Mouse (Mus musculus) liver, embryonic 14.5 days (tissue): ENCODE measurements around the gene Mrpl14. TPM values are rescaled to one million over a fixed set of nuclear protein-coding genes. Genes with fewer than 3 reads are reported as not detected.

Source experiments
- ATAC-seq: fragments of 200-750 bp; cut with Nextera tagmentation; 2 replicates; pipeline ENCODE4 v1.8.0; 2017; ENCODE audit warnings: moderate number of reproducible peaks, mild to moderate bottlenecking, moderate library complexity; ENCODE audit not compliant: insufficient read depth
- DNase-seq, 3 experiments: peaks; one replicate each; pipeline ENCODE4 v3.0.0-alpha.2; 2012 to 2013; ENCODE audit warnings: low read depth in 3 of 3, low spot score in 3 of 3
- H3K27ac ChIP-seq: fragments of 300-500 bp; sonication (generic); 2 replicates; pipeline ENCODE4 v1.5.1; 2014; ENCODE audit warnings: moderate library complexity, mild to moderate bottlenecking, control low read depth, inconsistent platforms
- H3K27me3 ChIP-seq: fragments of 300-500 bp; sonication (generic); 2 replicates; pipeline ENCODE4 v1.6.1; 2014; ENCODE audit warnings: mild to moderate bottlenecking, low read length, moderate library complexity; ENCODE audit not compliant: control insufficient read depth, insufficient read depth
- H3K36me3 ChIP-seq: fragments of 300-500 bp; sonication (generic); replicated peaks from 2 replicates; pipeline ENCODE4 v1.6.1; 2014; ENCODE audit warnings: low read depth; ENCODE audit not compliant: control insufficient read depth, insufficient read depth
- H3K4me1 ChIP-seq, 2 experiments: fragments of 200-500 bp in 1 of 2; fragments of 300-500 bp in 1 of 2; sonication (generic) in 1 of 2; replicated peaks; 2 replicates each; pipeline ENCODE4 v1.6.1; 2012 to 2014; ENCODE audit warnings: antibody characterized with exemption in 1 of 2, inconsistent platforms in 1 of 2, low read length in 1 of 2; ENCODE audit not compliant: control insufficient read depth in 2 of 2, insufficient read depth in 2 of 2
- H3K4me2 ChIP-seq: fragments of 300-500 bp; sonication (generic); 2 replicates; pipeline ENCODE4 v1.6.1; 2014; ENCODE audit warnings: low read depth, mild to moderate bottlenecking, control low read depth, moderate library complexity
- H3K4me3 ChIP-seq, 2 experiments: fragments of 200-500 bp in 1 of 2; fragments of 300-500 bp in 1 of 2; sonication (generic) in 1 of 2; 2 replicates each; pipeline ENCODE4 v1.5.1; 2012 to 2014; ENCODE audit warnings: low read depth in 2 of 2, low read length in 2 of 2, mild to moderate bottlenecking in 2 of 2, control low read depth in 1 of 2, inconsistent platforms in 1 of 2, moderate library complexity in 1 of 2; ENCODE audit not compliant: insufficient read depth in 1 of 2
- H3K9ac ChIP-seq: fragments of 300-500 bp; sonication (generic); replicated peaks from 2 replicates; pipeline ENCODE4 v1.6.1; 2014; ENCODE audit warnings: mild to moderate bottlenecking, control low read depth, moderate library complexity
- H3K9me3 ChIP-seq: fragments of 300-500 bp; sonication (generic); 2 replicates; pipeline ENCODE4 v1.6.1; 2016; ENCODE audit warnings: low read length, mixed read lengths; ENCODE audit not compliant: control insufficient read depth
- CTCF ChIP-seq: IDR thresholded peaks from 2 replicates; pipeline ENCODE4 v1.5.1; 2016; ENCODE audit warnings: antibody characterized with exemption, low read depth, control low read depth
- EP300 ChIP-seq: IDR thresholded peaks from 2 replicates; pipeline ENCODE4 v1.6.1; 2016; ENCODE audit warnings: antibody characterized with exemption, low read depth
- WGBS: fragments of 180-500 bp; shearing (Covaris S2); extraction: QIAGEN DNeasy Blood & Tissue Kit; methylation state at CpG from one replicate; pipeline ENCODE4 v1.1.7; 2014; ENCODE audit not compliant: insufficient replicate concordance; 5-methylcytosine and 5-hydroxymethylcytosine counted together
- polyA plus RNA-seq, 2 experiments: library from polyadenylated mRNA; depleted of rRNA in 1 of 2; stranded (reverse) in 1 of 2; unstranded in 1 of 2; fragments of >200 nt; fragmentation: Nextera tagmentation in 1 of 2; extraction: Ambion mirVana in 1 of 2; gene quantifications; 2 replicates each; pipeline versions ENCODE4 v1.2.1 to v1.2.3; 2012 to 2014

The Mrpl14 gene
- polyA plus RNA-seq (2012; rRNA removed) (60.8 and 82.6 TPM in 2 replicates), polyA plus RNA-seq (2014; fragmentation: Nextera tagmentation; extraction: Ambion mirVana) (142 and 148 TPM in 2 replicates)

DNA sequence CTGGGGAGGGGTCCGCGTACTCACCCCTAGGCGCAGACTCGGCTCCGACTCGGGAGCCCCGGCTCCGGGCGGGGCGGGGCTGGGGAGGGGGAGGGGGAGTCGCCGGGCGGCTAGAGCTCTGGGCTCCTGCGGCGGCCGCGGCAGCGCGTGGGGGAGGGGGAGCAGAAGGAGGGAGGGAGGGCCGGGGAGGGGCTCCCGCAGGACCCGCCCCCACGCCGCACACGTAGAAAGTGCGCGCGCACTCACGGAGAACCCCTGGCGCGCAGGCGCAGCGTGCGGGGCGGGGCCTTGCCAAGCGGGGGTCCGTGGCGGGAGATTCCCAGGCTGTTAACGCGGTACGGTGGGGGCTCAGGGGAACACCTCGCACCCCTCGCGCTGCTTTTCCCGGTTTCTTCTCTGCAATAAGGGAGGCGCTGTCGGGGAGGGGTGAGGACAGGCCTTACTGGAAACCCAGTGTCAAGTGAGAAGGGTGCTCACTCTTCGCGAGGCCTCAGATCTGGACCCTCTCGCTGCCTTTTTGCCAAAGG is at the start of gene Mrpl14:
Gene Mrpl14, plus strand, starts transcription at position 230 of the 527 bp plus-strand sequence.
- peak within 1 kb of the TSS; percentile 92 for H3K9ac ChIP-seq
- no peak for TF ChIP-seq CTCF
- H3K9me3 ChIP-seq = no peaks in the 10 kb centered on the region
- H3K36me3 ChIP-seq = no peaks in the 10 kb centered on the region
- 1% methylated on average over 43 of the region's 50 CpGs for WGBS
- H3K27me3 ChIP-seq = no peaks in the 10 kb centered on the region
- peak; percentile 85 for ATAC-seq
- H3K4me1 ChIP-seq = peaks cover 10 to 14% of the 10 kb centered on the region in 2 experiments
- H3K4me2 ChIP-seq = peak within 1 kb of the TSS; percentile 82
- DNase-seq = peak; percentile 80 to 82 (median 80)
- peak within 1 kb of the TSS; percentile 81 to 98 for H3K4me3 ChIP-seq
- H3K27ac ChIP-seq = peak within 1 kb of the TSS; percentile 47

DNA sequence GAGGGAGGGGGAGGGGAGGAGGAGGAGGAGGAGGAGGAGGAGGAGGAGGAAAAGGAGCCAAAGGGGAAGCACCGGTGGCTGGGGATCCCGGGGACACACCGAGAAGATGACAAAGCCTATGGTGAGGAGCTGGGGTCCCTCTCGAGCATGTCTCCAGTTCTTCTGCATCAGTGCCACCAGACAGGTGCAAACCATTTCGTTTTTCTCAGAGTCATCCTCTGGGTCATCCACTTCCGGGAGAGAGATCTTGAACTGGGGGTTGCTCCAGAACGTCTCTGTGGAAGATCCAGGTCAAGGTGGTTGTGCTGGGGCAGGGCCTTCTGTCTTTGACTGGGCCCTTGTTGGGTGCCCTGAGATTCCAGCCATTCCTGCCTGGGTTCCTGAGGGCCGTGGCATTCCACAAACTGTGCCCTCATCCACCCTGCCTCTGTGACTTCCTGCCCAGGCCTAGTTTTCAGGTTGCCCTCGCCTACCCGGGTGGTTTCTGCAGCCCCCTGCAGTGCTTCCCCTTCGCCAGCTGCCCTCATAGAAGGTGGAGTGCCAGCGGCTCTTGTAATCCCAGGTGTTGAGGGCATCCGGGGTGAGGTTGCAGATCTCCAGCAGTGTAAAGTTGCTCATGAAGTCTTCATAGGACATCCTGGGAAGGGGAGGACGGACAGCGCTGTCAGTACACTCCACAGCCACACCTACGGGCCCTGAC is 47.4 kb upstream of the Mrpl14 start:
- Histone ChIP-seq H3K36me3 (no peaks in the 10 kb centered on the region), H3K9me3 (no peaks in the 10 kb centered on the region), H3K4me2 (no peak overlapping the region), H3K4me3 (no peak overlapping the region), H3K4me1 (no peaks in the 10 kb centered on the region), H3K27ac (no peak overlapping the region), H3K9ac (no peak overlapping the region), H3K27me3 (no peaks in the 10 kb centered on the region)
- no peak for TF ChIP-seq CTCF
- no peak for TF ChIP-seq EP300
- no peak for DNase-seq
- no peak for ATAC-seq
- WGBS = 54% methylated on average over 16 of the region's 16 CpGs

DNA sequence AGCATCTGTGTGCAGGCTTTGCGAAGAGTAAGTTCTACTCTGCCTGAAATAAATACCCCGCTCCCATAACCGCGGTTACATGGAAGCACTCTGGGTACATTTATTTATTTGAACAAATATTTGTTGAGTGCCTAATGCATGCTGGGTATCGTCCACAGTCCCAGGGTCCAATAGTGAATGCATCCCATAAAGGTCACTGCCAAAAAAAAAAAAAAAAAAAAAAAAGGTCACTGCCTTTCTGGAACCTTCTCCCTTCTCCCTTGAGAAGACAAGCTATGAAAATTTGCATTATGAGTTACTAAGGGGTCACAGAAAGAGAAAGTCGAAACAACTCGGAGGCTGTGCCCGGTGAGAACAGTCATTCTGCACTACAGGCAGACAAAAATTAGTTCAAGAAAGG is 44.1 kb upstream of the Mrpl14 start:
- Histone ChIP-seq H3K4me3 (no peak overlapping the region), H3K4me1 (no peaks in the 10 kb centered on the region), H3K36me3 (no peaks in the 10 kb centered on the region), H3K27ac (no peak overlapping the region), H3K9ac (no peak overlapping the region), H3K4me2 (no peak overlapping the region), H3K27me3 (no peaks in the 10 kb centered on the region), H3K9me3 (no peaks in the 10 kb centered on the region)
- 74% methylated on average over 8 of the region's 8 CpGs for WGBS
- TF ChIP-seq EP300 (no peak), CTCF (no peak)
- no peak for ATAC-seq
- no peak for DNase-seq

DNA sequence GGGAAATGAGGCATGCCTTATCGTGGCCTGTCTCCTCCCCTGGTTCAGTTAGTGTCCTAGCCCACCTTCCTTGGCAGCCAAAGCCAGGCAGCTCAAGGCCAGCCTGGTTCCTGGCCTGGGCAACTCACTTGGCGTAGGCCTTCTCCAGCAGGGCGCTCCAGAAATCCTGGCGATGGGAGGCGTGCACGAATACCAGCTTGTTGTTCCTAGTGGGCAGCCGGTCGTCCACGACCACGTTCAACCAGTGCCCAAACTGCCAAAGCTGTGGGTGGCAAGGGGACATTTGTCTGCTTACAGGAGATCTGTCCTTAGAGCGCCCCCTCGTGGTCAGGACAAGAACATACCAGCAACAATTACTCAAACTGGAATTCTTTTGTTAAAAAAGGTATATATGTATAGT is 43.4 kb upstream of the Mrpl14 start:
- peak; percentile 93 for TF ChIP-seq CTCF
- TF ChIP-seq EP300 = no peak
- ATAC-seq = no peak
- DNase-seq = no peak
- 20% methylated on average over 12 of the region's 12 CpGs for WGBS
- Histone ChIP-seq H3K27ac (no peak overlapping the region), H3K9me3 (no peaks in the 10 kb centered on the region), H3K4me3 (no peak overlapping the region), H3K4me1 (no peaks in the 10 kb centered on the region), H3K36me3 (no peaks in the 10 kb centered on the region), H3K4me2 (no peak overlapping the region), H3K9ac (no peak overlapping the region), H3K27me3 (no peaks in the 10 kb centered on the region)

DNA sequence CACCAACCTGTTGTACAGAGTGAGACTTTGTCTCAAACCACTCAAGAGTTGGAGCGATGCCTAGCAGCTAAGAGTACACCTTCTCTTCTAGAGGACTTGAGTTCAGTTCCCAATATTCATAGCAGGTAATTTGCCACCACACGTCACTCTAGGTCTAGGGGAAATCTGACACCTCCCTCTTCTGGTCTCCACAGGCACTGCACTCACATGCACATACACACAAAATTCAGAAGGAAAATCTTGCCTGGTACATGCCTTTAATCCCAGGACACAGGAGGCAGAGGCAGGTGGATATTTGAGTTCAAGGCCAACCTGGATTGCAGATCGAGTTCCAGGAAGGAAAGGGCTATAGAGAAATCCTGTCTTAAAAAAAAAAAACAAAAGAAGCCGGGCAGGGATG is 41.9 kb upstream of the Mrpl14 start:
- no peaks in the 10 kb centered on the region for H3K36me3 ChIP-seq
- TF ChIP-seq EP300 (no peak), CTCF (0 out of 2 replicates have a peak, but pooled peaks have one; percentile 7)
- no peak overlapping the region for H3K4me2 ChIP-seq
- H3K4me1 ChIP-seq = no peaks in the 10 kb centered on the region
- peak overlapping the region in 1 of 2 experiments; percentile 5; a peak in 2 of 4 replicates for H3K4me3 ChIP-seq
- DNase-seq (no peak), ATAC-seq (no peak)
- WGBS = 79% methylated on average over 4 of the region's 4 CpGs
- no peaks in the 10 kb centered on the region for H3K9me3 ChIP-seq
- H3K9ac ChIP-seq = no peak overlapping the region
- H3K27ac ChIP-seq = no peak overlapping the region
- no peaks in the 10 kb centered on the region for H3K27me3 ChIP-seq
